Mouse (Mus musculus) testis, postnatal 10 days (tissue): ENCODE measurements around the gene Rpl37a.

Source experiments
- DNase-seq: peaks from one replicate; pipeline ENCODE4 v3.0.0; 2021; ENCODE audit warnings: low spot score

The Rpl37a gene

GRCm38 (mm10) chr1:72738946-72739680, 28.0 kb downstream of the Rpl37a start:
- no peak for DNase-seq

GRCm38 (mm10) chr1:72739681-72740063, 28.6 kb downstream of the Rpl37a start:
- DNase-seq: no peak

GRCm38 (mm10) chr1:72741406-72741805, 30.3 kb downstream of the Rpl37a start:
- DNase-seq: no peak

- no peak for DNase-seq
Measured at GRCm38 (mm10) chr1:72744816-72745506, 33.9 kb downstream of the Rpl37a start.

GRCm38 (mm10) chr1:72746382-72746781, 35.3 kb downstream of the Rpl37a start:
- DNase-seq: no peak

GRCm38 (mm10) chr1:72751371-72751781, 40.3 kb downstream of the Rpl37a start:
- DNase-seq: no peak

- no peak for DNase-seq
Measured at GRCm38 (mm10) chr1:72753211-72753610, 42.1 kb downstream of the Rpl37a start.

GRCm38 (mm10) chr1:72755227-72755626, 44.1 kb downstream of the Rpl37a start:
- DNase-seq: no peak

GRCm38 (mm10) chr1:72755801-72756200, 44.7 kb downstream of the Rpl37a start:
- DNase-seq: no peak

- no peak for DNase-seq
Measured at GRCm38 (mm10) chr1:72759758-72760157, 48.7 kb downstream of the Rpl37a start.
